Mouse (Mus musculus): ENCODE data around the gene Elmo3. TPM values are rescaled to one million over a fixed set of nuclear protein-coding genes. Genes with fewer than 3 reads are reported as not detected.

Gene Elmo3
- total and polyA plus RNA-seq, 3 experiments = 0.72 to 1.4 (median 1.3) TPM

DNA sequence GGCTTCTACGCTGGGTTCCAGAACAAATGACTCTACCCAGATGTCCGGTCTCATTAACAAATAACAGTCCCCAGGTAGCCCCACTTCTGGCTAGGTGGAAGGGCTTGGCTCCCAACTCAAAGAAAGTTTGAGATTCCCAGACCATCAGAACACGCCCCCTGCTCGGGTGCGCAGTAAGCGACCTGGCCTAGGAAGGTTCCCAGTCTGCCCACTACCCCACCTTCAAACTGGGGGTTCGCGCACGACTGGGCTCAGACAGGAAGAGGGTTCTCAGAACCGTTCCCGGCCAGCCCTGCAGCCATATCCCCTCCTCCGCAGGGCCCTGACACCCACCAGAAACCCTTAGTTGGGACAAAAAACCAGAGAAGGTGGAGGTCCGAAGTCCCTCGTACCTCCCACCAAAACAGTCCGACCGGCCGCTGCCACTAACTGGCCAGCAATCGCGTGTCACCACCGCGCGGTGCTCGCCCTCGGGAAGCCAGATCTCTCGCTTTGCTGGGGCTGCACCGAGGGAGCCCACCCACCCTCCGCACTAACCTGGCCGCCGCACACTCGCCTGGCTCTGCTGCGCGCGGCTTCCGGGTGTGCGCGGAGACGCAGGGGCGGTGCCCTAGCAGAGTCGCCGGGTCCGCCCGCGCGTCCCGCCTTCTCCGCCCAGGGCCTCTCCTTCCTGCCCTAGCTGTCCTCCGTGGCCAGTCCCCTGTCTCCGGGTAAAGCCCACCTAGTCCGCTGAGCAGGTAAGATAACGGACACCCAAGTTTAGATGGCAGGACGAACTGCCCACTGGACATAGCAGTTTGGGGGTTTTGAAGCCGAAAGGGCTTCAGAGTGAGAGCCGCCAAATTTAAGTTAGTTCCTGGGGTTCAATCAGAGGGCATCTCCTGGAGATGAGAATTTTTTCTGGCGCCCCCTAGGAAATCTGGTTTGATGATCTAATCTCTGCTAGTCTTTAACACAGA lies 41.1 kb upstream of the Elmo3 start, which contains the start of the genes Tradd and Fbxl8 (continued):
- TF ChIP-seq SIN3A (IDR thresholded peaks at IDR 0.05; ENCODE audit: low read length) = peak; percentile 80; the same call in 1 of the 2 replicates
- TF ChIP-seq ZKSCAN1 (IDR thresholded peaks at IDR 0.05; ENCODE audit: borderline replicate concordance, low read depth, low read length) = no peak
- TF ChIP-seq EP300 (IDR thresholded peaks at IDR 0.05; ENCODE audit: low read length) = no peak

DNA sequence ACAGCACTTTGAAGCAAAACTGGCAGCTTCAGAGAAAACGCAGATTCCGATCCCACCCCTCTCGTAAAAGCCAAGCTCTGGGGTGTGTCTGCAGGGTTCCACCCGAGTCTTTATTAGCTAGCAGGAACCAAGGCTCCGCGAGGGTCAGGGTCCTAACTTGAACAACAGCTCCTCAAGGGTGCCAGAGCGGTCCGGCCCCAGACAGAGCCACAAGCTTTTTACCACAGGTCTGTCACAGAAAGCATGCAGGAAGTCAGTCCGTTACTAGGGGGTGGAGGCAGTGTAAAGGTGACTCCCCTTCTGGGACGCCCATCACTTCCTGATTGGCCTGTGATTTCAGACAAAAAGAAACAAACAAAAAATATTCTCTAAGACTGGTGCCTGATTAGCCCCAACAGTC lies 40.3 kb upstream of the Elmo3 start:
- Histone ChIP-seq H3K9ac (ENCODE audit: insufficient read depth, low read depth) (peak overlapping the region; percentile 64), H3K4me1 (ENCODE audit: control insufficient read depth in 1 of 2, insufficient read depth in 2 of 2) (peaks cover 4 to 40% of the 10 kb centered on the region in 2 experiments; a peak in 3 of 4 replicates), H3K36me3 (replicated peaks in 1 of 2; ENCODE audit: control insufficient read depth in 1 of 2, insufficient read depth in 1 of 2, low read length in 1 of 2) (peaks cover 22 to 38% of the 10 kb centered on the region in 2 experiments), H3K4me2 (ENCODE audit: insufficient read depth, low read depth, poor library complexity, severe bottlenecking) (peak overlapping the region; percentile 52), H3K27me3 (replicated peaks) (no peaks in the 10 kb centered on the region), H3K27ac (ENCODE audit: insufficient read depth, low read depth) (peak overlapping the region; percentile 13; the same call in 1 of the 2 replicates), H3K9me3 (replicated peaks; ENCODE audit: low read length) (peaks cover 23% of the 10 kb centered on the region), H3K79me2 (replicated peaks; ENCODE audit: control insufficient read depth, extremely low read depth, insufficient read depth, poor library complexity, severe bottlenecking) (no peaks in the 10 kb centered on the region), H3K4me3 (replicated peaks in 1 of 3; ENCODE audit: low read depth in 2 of 3, low read length in 2 of 3, poor library complexity in 1 of 3) (peak overlapping the region; percentile 79 to 86 (median 83))
- TF ChIP-seq CHD1 (IDR thresholded peaks at IDR 0.05; ENCODE audit: low read depth, low read length) = 0 out of 2 replicates have a peak, but pooled peaks have one; percentile 36
- 0 out of 2 replicates have a peak, but pooled peaks have one; percentile 38 for TF ChIP-seq TCF12 (IDR thresholded peaks at IDR 0.05; ENCODE audit: low read depth, low read length)
- peak; percentile 86 for TF ChIP-seq ELF1 (IDR thresholded peaks at IDR 0.05; ENCODE audit: low read depth, low read length)
- peak; percentile 55; the same call in 1 of the 2 replicates for TF ChIP-seq MAX (IDR thresholded peaks at IDR 0.05; ENCODE audit: low read length)
- no peak for TF ChIP-seq ZKSCAN1 (IDR thresholded peaks at IDR 0.05; ENCODE audit: borderline replicate concordance, low read depth, low read length)
- 0 out of 2 replicates have a peak, but pooled peaks have one; percentile 46 for TF ChIP-seq MYC (IDR thresholded peaks at IDR 0.05; ENCODE audit: low read depth, low read length)
- peak; percentile 92 for TF ChIP-seq SIN3A (IDR thresholded peaks at IDR 0.05; ENCODE audit: low read length)
- no peak for TF ChIP-seq E2F4 (IDR thresholded peaks at IDR 0.05; ENCODE audit: insufficient replicate concordance, low read depth, low read length)
- 0 out of 2 replicates have a peak, but pooled peaks have one; percentile 11 for TF ChIP-seq MEF2A (IDR thresholded peaks at IDR 0.05; ENCODE audit: borderline replicate concordance, low read depth, low read length)
- TF ChIP-seq POLR2A (IDR thresholded peaks at IDR 0.05; ENCODE audit: low read depth, low read length) = peak; percentile 56; the same call in 1 of the 2 replicates
- TF ChIP-seq TBP (conservative IDR thresholded peaks at IDR 0.05; ENCODE audit: low read depth, low read length) = 0 out of 2 replicates have a peak, but pooled peaks have one; percentile 42
- no peak for TF ChIP-seq ZNF384 (IDR thresholded peaks at IDR 0.05; ENCODE audit: low read depth, low read length)
- TF ChIP-seq NELFE (IDR thresholded peaks at IDR 0.05; ENCODE audit: low read depth, low read length) = peak; percentile 53; the same call in 1 of the 2 replicates
- TF ChIP-seq MXI1 (IDR thresholded peaks at IDR 0.05; ENCODE audit: low read depth, low read length) = peak; percentile 86
- 0 out of 2 replicates have a peak, but pooled peaks have one; percentile 55 for TF ChIP-seq MAZ (IDR thresholded peaks at IDR 0.05; ENCODE audit: low read depth, low read length)
- TF ChIP-seq PAX5 (IDR thresholded peaks at IDR 0.05; ENCODE audit: low read length) = no peak
- in situ Hi-C loops (cut with MboI; ENCODE audit: low pct_ligation_motif_present, low pct_unique_long_range_greater_than_20kb, low sequenced_read_pairs) = no loop called here
- dilution Hi-C loops (cut with MboI; ENCODE audit: extremely low pct_ligation_motif_present, extremely low pct_unique_long_range_greater_than_20kb, low sequenced_read_pairs) = no loop called here
- peak; percentile 81 for DNase-seq (ENCODE audit: extremely low read depth)

Measured in CH12.LX (cell line).